Mouse (Mus musculus): ENCODE measurements at regions not wholly inside any gene's neighbourhood (a gene's known extent, or its start where the extent isn't known, plus 50 kb on each side); places are given as distances from the start of the nearest gene placed in this dataset.

DNA sequence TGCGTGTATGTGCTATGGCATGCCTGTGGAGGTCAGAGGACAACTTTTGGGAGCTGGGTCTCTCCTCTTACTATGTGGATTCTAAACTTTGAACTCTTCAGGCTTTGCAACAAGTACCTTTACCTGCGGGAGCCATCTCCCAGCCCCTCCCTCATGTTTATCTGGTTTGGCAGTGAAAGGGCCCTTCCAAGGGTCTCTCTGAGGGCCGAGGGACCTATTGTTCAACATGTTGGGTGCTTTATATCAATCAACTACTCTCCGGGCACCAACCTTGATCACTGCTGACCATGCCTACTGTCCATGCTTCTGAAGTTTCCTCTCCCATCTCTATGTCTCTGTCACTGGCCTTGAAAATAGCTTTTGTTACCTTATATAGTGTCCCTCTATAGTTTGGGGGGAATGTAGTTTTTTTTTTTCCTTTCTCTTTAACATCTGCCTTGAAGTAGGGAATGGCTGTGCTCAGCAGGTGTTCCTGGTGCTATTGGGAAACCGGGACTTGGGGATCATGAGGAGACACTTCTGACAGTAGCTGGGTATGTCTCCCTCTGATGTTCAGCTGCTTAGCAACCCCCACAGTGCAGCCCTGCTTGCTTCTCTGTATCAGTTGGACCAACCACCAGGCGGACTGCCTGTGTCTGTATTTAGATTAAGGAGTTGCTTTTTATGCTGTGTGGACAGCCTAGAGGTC lies 120.2 kb upstream of the Fstl4 start:
- TF ChIP-seq EP300 (IDR thresholded peaks at IDR 0.05; ENCODE audit: insufficient read depth, low read depth, low read length) (no peak), CTCF (IDR thresholded peaks at IDR 0.05; ENCODE audit: low read depth, low read length) (no peak), POLR2A (IDR thresholded peaks at IDR 0.05; ENCODE audit: insufficient read depth, low read length) (no peak)
